Mouse (Mus musculus) midbrain, postnatal 0 days (tissue): ENCODE results near the gene Cab39l. TPM values are rescaled to one million over a fixed set of nuclear protein-coding genes. Genes with fewer than 3 reads are reported as not detected.

Experiments
- ATAC-seq: fragments of 200-750 bp; cut with Nextera tagmentation; 2 replicates; pipeline ENCODE4 v1.8.0; 2017; ENCODE audit warnings: moderate number of reproducible peaks, mild to moderate bottlenecking, moderate TSS enrichment, moderate library complexity; ENCODE audit not compliant: low FRiP score
- DNase-seq: peaks from one replicate; pipeline ENCODE4 v3.0.0-alpha.2; 2015; ENCODE audit warnings: low spot score
- H3K27ac ChIP-seq: fragments of 300-500 bp; sonication (generic); 2 replicates; pipeline ENCODE4 v1.5.1; 2014; ENCODE audit warnings: low read depth, mild to moderate bottlenecking, low read length, mixed read lengths
- H3K27me3 ChIP-seq: fragments of 300-500 bp; sonication (generic); 2 replicates; pipeline ENCODE4 v1.6.1; 2014; ENCODE audit warnings: low read length, control low read depth, mixed read lengths; ENCODE audit not compliant: insufficient read depth
- H3K36me3 ChIP-seq: fragments of 300-500 bp; sonication (generic); 2 replicates; pipeline ENCODE4 v1.6.1; 2014; ENCODE audit warnings: low read length, control low read depth, mixed read lengths; ENCODE audit not compliant: insufficient read depth
- H3K4me1 ChIP-seq: fragments of 300-500 bp; sonication (generic); 2 replicates; pipeline ENCODE4 v1.6.1; 2014; ENCODE audit warnings: mild to moderate bottlenecking, control low read depth, antibody characterized with exemption, low read length, mixed read lengths; ENCODE audit not compliant: insufficient read depth
- H3K4me2 ChIP-seq: fragments of 300-500 bp; sonication (generic); 2 replicates; pipeline ENCODE4 v1.6.1; 2014; ENCODE audit warnings: low read depth, mild to moderate bottlenecking, low read length, mixed read lengths; ENCODE audit not compliant: poor library complexity, severe bottlenecking
- H3K4me3 ChIP-seq: fragments of 300-500 bp; sonication (generic); 2 replicates; pipeline ENCODE4 v1.5.1; 2014; ENCODE audit warnings: low read depth, mild to moderate bottlenecking, low read length, moderate library complexity
- H3K9ac ChIP-seq: fragments of 300-500 bp; sonication (generic); replicated peaks from 2 replicates; pipeline ENCODE4 v1.6.1; 2014; ENCODE audit warnings: mild to moderate bottlenecking, low read length, moderate library complexity, mixed read lengths; ENCODE audit not compliant: poor library complexity, severe bottlenecking
- H3K9me3 ChIP-seq: fragments of 300-500 bp; sonication (generic); 2 replicates; pipeline ENCODE4 v1.6.1; 2016; ENCODE audit warnings: low read length, control low read depth
- CTCF ChIP-seq: IDR thresholded peaks from 2 replicates; pipeline ENCODE4 v1.5.1; 2016; ENCODE audit warnings: antibody characterized with exemption, mild to moderate bottlenecking
- WGBS: fragments of 180-500 bp; shearing (Covaris S2); extraction: QIAGEN DNeasy Blood & Tissue Kit; methylation state at CpG from one replicate; pipeline ENCODE4 v1.1.7; 2014; 5-methylcytosine and 5-hydroxymethylcytosine counted together
- polyA plus RNA-seq: library from polyadenylated mRNA; unstranded; fragments of >200 nt; fragmentation: Nextera tagmentation; extraction: Ambion mirVana; gene quantifications from 2 replicates; pipeline ENCODE4 v1.2.1, GENCODE M21; 2015
- total RNA-seq: library from RNA; depleted of rRNA; stranded (reverse); fragments of >200 nt; gene quantifications from 2 replicates; pipeline ENCODE4 v1.2.3, GENCODE M21; 2014

The Cab39l gene
- total and polyA plus RNA-seq, 2 experiments from 2014 or later: 15.1 to 26.5 TPM

DNA sequence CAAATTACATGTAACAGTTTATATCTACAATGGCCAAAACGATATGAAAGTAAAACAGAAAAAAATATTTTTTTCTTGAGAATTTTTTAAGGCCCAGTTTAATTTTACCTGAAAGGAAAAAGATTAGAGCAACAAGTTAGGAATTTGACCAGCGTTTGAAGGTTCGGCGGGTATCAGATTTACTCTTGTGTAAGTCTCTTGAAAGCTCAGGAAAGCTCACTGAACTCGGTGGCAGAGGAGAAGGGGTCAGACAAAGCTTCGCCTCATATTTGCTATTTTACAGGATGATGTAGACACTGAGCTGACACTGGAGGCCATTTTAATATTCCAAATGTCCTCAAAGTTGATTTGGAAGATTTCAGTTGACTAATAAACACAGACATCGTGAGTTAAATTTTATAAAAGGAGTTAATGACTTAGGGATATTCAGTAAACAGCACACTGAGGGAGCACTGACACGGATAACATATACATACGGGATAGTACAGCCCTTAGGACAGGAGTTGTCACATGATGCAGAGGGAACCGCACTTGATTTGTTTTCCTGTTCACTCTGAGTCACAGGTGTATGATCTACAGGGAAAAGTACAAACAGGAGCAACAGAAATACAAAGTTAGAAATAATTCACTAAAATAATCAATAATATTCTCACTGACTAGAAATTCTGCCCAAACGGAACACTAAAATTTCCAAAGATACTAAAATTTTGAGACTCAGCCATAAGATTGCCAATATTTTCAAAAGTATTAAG lies 17.7 kb upstream of the Cab39l start:
- no peak overlapping the region for H3K9ac ChIP-seq
- DNase-seq (no peak), ATAC-seq (no peak)
- WGBS: 85% methylated on average over 11 of the region's 11 CpGs
- H3K36me3 ChIP-seq: no peaks in the 10 kb centered on the region
- H3K4me1 ChIP-seq: no peaks in the 10 kb centered on the region
- no peak overlapping the region for H3K4me2 ChIP-seq
- TF ChIP-seq CTCF: no peak
- H3K27me3 ChIP-seq: no peaks in the 10 kb centered on the region
- H3K27ac ChIP-seq: no peak overlapping the region
- no peaks in the 10 kb centered on the region for H3K9me3 ChIP-seq
- no peak overlapping the region for H3K4me3 ChIP-seq

DNA sequence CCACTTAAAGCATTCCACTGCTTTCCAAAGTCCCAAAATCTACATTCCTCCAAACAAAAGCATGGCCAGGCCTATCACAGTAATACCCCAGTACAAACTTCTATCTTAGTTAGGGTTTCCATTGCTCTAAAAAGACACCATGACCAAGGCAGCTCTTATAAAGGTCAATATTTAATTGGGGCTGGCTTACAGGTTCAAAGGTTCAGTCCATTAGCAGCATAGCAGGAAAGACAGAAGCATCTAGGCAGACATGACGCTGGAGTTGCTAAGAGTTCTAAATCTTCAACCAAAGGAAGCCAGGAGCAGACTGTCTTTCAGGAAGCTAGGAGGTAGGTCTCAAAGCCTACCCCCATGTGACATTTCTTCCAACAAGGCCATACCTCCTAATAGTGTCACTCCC lies 10.2 kb upstream of the Cab39l start:
- Histone ChIP-seq H3K27ac (no peak overlapping the region), H3K9me3 (no peaks in the 10 kb centered on the region), H3K36me3 (no peaks in the 10 kb centered on the region), H3K9ac (no peak overlapping the region), H3K4me3 (no peak overlapping the region), H3K4me1 (no peaks in the 10 kb centered on the region), H3K27me3 (no peaks in the 10 kb centered on the region), H3K4me2 (no peak overlapping the region)
- DNase-seq (no peak), ATAC-seq (no peak)
- 89% methylated on average over 1 of the region's 1 CpGs for WGBS
- TF ChIP-seq CTCF: no peak

DNA sequence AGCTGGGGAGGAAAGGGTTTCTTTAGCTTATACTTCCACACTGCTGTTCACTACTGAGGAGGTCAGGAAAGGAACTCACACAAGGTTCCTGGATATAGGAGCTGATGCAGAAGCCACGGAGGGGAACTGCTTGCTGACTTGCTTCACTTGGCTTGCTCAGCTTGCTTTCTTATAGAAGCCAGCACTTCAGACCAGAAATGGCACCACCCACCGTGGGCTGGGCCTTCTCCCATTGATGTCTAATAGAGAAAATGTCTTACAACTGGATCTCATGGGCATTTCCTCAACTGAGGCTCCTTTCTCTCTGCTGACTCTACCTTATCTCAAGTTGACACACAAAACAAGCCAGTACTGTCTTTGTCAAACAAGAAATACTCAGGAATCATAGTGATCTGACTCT lies 6.9 kb upstream of the Cab39l start:
- H3K9me3 ChIP-seq: no peaks in the 10 kb centered on the region
- no peaks in the 10 kb centered on the region for H3K4me1 ChIP-seq
- no peak overlapping the region for H3K4me3 ChIP-seq
- no peak overlapping the region for H3K27ac ChIP-seq
- no peak for DNase-seq
- TF ChIP-seq CTCF: no peak
- ATAC-seq: no peak
- WGBS: 55% methylated on average over 2 of the region's 2 CpGs
- H3K9ac ChIP-seq: no peak overlapping the region
- H3K27me3 ChIP-seq: no peaks in the 10 kb centered on the region
- H3K4me2 ChIP-seq: no peak overlapping the region
- H3K36me3 ChIP-seq: no peaks in the 10 kb centered on the region

DNA sequence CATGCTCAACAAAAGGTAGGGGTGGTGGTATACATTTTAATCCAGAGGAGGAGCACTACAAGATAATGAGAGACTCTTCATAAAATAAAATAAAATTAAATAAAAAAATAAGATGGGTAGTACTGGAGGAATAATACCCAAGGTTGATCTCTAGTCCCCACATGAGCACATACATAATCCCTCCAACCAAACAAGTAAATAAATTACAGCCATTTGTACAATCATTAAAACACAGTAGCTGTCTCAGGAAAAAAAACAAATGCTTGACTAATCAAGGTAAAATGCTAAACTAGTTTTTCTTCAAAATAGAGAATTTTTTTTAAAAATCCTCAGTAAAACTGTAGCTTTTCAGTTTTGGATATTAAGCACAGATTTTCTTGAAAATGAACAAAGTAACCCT lies 5.6 kb upstream of the Cab39l start:
- Histone ChIP-seq H3K9me3 (no peaks in the 10 kb centered on the region), H3K27me3 (no peaks in the 10 kb centered on the region), H3K4me3 (no peak overlapping the region), H3K27ac (no peak overlapping the region), H3K4me1 (peaks cover 4% of the 10 kb centered on the region; the same call in 1 of the 2 replicates), H3K9ac (no peak overlapping the region), H3K4me2 (no peak overlapping the region), H3K36me3 (no peaks in the 10 kb centered on the region)
- DNase-seq (no peak), ATAC-seq (no peak)
- TF ChIP-seq CTCF: no peak

DNA sequence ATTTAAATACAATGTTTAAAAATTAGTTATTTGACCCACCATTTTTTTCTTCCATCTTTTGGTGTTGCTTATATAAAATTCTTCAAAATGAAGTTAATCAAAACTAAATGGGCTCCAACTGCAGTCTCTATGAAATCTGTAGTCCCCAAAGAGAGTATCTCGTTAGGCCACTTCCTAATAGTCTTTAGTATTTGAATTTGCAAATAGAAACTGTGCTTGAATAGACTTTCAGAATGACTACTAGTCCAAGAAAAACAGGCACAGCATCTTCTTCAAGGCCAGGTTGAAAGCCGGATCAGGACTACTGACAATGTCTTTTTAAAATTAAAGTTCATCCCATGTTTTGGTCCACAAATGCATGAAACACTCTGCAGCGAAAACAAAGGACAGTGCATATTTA lies 3.4 kb upstream of the Cab39l start:
- H3K9me3 ChIP-seq: no peaks in the 10 kb centered on the region
- TF ChIP-seq CTCF: no peak
- 87% methylated on average over 3 of the region's 3 CpGs for WGBS
- H3K9ac ChIP-seq: no peak overlapping the region
- no peaks in the 10 kb centered on the region for H3K36me3 ChIP-seq
- no peak overlapping the region for H3K4me3 ChIP-seq
- ATAC-seq (no peak), DNase-seq (no peak)
- H3K4me2 ChIP-seq: no peak overlapping the region
- H3K4me1 ChIP-seq: peaks cover 5% of the 10 kb centered on the region; the same call in 1 of the 2 replicates
- no peak overlapping the region for H3K27ac ChIP-seq
- H3K27me3 ChIP-seq: no peaks in the 10 kb centered on the region

DNA sequence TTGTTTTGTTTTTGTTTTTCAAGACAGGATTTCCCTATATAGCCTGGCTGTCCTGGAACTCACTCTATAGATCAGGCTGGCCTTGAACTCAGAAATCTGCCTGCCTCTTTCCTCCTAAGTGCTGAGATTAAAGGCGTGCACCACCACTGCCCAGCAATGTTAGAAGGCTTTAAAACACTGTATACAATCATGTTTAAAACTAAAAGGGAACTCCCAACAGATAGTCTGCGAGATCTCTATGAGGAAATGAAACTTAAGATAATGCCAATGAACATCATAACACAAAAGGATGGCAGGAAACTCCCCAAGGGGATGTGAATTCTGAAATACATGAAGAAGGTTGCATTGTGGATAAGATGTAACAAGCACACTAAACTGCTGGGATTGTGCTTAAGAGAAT lies 2.3 kb upstream of the Cab39l start:
- Histone ChIP-seq H3K4me3 (no peak overlapping the region), H3K27ac (no peak overlapping the region), H3K27me3 (no peaks in the 10 kb centered on the region), H3K36me3 (no peaks in the 10 kb centered on the region), H3K4me2 (no peak overlapping the region), H3K9ac (no peak overlapping the region), H3K9me3 (no peaks in the 10 kb centered on the region), H3K4me1 (peaks cover 5% of the 10 kb centered on the region; the same call in 1 of the 2 replicates)
- TF ChIP-seq CTCF: no peak
- DNase-seq: no peak
- 89% methylated on average over 2 of the region's 2 CpGs for WGBS
- no peak for ATAC-seq
